Mouse (Mus musculus): ENCODE data around the gene Alk. TPM values are rescaled to one million over a fixed set of nuclear protein-coding genes. Genes with fewer than 3 reads are reported as not detected.

Gene Alk
- polyA plus RNA-seq, 1 experiment from 2014 or later = 0.77 TPM

DNA sequence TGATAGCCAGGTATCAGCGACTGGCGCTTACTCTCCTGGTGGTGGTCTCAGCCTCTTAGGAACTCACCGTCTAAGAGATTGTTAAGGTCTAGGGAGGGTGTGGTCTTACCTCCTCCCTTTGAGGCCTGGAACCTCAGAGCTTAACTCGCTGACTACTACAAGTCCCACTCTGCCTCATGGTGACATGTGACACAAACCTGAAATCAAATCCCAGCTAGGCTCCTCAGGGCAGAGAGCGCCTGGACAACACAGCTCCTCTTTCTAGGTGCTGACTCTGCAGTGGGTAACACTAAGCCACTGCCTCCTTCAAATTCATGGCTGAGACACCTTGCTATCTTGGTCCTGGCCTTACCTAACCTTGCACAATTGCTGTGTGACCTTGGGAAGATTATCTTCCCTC lies 689.5 kb downstream of the Alk start:
- Histone ChIP-seq H3K4me3 (replicated peaks) (no peak overlapping the region), H3K36me3 (replicated peaks) (no peaks in the 10 kb centered on the region), H3K27ac (no peak overlapping the region), H3K27me3 (no peaks in the 10 kb centered on the region), H3K9ac (no peak overlapping the region), H3K9me3 (no peaks in the 10 kb centered on the region), H3K4me2 (no peak overlapping the region), H3K4me1 (peaks cover 7% of the 10 kb centered on the region)
- 84% methylated on average over 5 of the region's 5 CpGs for WGBS
- ATAC-seq (ENCODE audit: low FRiP score) = no peak

DNA sequence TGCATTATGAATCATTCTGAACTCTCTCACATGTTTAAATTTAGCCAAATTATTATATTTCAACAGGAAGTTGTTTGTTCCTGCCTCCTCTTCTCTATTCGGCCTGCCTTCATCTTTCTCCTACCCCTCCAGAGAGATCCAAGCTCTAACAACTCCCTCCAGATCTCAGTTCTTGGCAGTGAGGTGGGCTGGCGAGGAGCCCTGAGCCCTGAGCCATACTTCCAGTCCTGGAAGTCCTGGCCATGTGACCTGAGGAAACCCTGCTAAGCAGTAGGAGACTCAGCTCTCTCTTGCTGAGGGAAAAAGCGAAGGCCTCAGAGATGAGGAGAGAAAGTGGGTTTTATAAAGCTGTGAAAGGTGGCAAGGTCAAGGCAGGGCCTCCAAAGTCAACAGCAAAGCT lies 689.9 kb downstream of the Alk start:
- Histone ChIP-seq H3K9ac (no peak overlapping the region), H3K27ac (no peak overlapping the region), H3K9me3 (no peaks in the 10 kb centered on the region), H3K4me2 (no peak overlapping the region), H3K27me3 (no peaks in the 10 kb centered on the region), H3K4me1 (peaks cover 7% of the 10 kb centered on the region), H3K4me3 (replicated peaks) (no peak overlapping the region), H3K36me3 (replicated peaks) (no peaks in the 10 kb centered on the region)
- no peak for ATAC-seq (ENCODE audit: low FRiP score)
- 87% methylated on average over 3 of the region's 3 CpGs for WGBS

DNA sequence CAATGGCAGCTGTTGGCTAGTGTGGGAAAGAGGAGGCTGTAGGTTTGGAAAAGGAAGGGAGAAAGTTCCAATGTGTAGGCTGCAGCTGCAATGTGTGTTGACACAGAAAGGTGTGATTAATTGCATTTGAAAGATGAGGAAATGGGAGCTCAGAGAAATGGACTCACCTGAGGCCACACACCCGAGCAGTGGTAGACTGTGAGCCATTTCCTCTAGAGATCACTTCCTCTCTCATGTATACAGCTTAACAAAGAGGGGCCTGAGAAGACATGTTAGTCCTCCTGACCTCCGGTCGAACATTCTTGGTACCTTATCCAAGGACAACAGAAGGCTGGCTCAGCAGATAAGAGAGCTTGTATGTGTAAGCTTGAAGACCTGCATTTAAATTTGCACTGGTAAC lies 691.2 kb downstream of the Alk start:
- WGBS = 90% methylated on average over 3 of the region's 3 CpGs
- Histone ChIP-seq H3K36me3 (replicated peaks) (no peaks in the 10 kb centered on the region), H3K4me3 (replicated peaks) (no peak overlapping the region), H3K27ac (no peak overlapping the region), H3K4me1 (peaks cover 7% of the 10 kb centered on the region), H3K9ac (no peak overlapping the region), H3K4me2 (no peak overlapping the region), H3K9me3 (no peaks in the 10 kb centered on the region), H3K27me3 (no peaks in the 10 kb centered on the region)
- ATAC-seq (ENCODE audit: low FRiP score) = no peak

DNA sequence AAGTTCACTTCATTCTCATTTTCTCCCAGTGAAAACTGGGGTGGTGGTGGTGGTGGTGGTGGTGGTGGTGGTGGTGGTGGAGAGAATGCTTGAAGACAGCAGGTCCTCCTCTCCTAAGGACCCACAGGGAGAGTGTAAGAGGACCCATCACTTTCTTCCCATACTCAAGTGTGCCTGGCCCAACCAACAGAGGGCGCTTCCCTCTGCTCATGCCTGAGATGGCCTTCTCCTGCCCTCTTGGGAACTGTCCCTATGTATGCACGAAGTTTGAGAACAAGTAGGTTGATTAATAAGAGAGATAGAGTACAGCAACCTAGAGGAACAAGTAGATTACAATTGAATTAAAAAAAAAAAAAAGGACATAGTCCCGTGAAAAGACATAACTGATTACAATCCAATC lies 695.3 kb downstream of the Alk start:
- ATAC-seq (ENCODE audit: low FRiP score) = no peak
- no peak overlapping the region for H3K9ac ChIP-seq
- 51% methylated on average over 3 of the region's 3 CpGs for WGBS
- no peak overlapping the region for H3K4me3 ChIP-seq (replicated peaks)
- H3K27ac ChIP-seq = no peak overlapping the region
- no peaks in the 10 kb centered on the region for H3K4me1 ChIP-seq
- H3K36me3 ChIP-seq (replicated peaks) = no peaks in the 10 kb centered on the region
- no peaks in the 10 kb centered on the region for H3K9me3 ChIP-seq
- no peaks in the 10 kb centered on the region for H3K27me3 ChIP-seq
- H3K4me2 ChIP-seq = no peak overlapping the region

DNA sequence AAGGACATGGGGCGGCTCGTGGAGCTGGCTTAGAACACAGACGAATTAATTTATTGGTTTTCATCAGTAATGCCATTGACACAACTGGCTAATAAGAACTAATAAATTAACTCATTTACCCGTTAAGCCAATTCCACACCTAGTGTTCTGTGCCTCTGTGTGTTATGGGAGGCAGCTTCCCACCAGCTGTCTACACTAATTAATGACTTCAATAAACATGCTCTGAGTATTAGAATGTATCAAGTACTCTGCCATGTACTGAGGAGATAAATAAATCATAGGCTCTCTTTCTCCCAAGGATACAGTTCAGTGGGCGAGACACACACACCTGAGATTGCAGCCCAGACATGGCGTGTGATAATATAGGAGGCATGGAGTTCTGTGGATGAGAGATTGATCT lies 723.1 kb downstream of the Alk start:
- Histone ChIP-seq H3K4me1 (no peaks in the 10 kb centered on the region), H3K9ac (no peak overlapping the region), H3K36me3 (replicated peaks) (no peaks in the 10 kb centered on the region), H3K4me2 (no peak overlapping the region), H3K27ac (no peak overlapping the region), H3K9me3 (no peaks in the 10 kb centered on the region), H3K4me3 (replicated peaks) (no peak overlapping the region), H3K27me3 (no peaks in the 10 kb centered on the region)
- ATAC-seq (ENCODE audit: low FRiP score) = no peak
- 89% methylated on average over 6 of the region's 6 CpGs for WGBS

DNA sequence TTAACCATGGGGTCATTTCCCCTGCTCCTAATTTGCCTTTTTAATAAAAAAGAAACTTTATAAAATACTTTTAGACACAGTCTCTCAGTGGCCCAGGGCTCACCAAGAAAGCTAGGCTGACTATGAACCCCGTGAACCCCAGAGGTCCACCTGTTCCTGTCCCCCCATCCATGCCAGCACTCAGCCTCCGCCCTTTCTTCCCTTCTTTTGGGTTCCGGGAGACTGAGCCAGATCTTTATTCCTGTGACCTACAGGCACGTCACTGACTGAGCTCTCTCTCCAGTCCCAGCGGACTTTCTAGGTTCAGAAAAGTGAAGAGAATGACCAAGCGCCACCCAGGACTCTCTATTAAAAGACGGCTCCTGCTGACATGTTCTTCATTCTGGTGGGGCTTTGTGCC lies 728.9 kb downstream of the Alk start:
- Histone ChIP-seq H3K4me3 (replicated peaks) (no peak overlapping the region), H3K27me3 (no peaks in the 10 kb centered on the region), H3K9ac (no peak overlapping the region), H3K4me2 (no peak overlapping the region), H3K27ac (no peak overlapping the region), H3K4me1 (no peaks in the 10 kb centered on the region), H3K36me3 (replicated peaks) (no peaks in the 10 kb centered on the region), H3K9me3 (no peaks in the 10 kb centered on the region)
- WGBS = 76% methylated on average over 7 of the region's 7 CpGs
- ATAC-seq (ENCODE audit: low FRiP score) = no peak

DNA sequence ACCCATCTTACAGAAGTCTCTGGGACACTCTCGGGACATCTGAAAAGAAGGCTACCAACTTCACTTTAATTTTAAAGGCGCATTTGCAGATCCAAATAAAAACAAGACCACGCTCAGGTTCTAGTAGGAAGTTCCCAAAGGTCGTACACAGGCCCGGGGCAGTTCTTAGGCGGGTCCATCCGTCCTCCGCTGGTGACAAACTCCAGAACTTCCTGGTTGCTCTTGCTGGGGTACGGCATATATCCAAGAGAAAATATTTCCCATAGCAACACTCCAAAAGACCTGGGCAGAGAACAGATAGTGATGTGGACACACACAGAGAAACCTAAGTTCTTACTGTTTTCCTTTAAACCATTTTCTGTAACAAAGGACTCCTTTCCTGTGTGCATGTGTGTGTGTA lies 729.6 kb downstream of the Alk start:
- Histone ChIP-seq H3K36me3 (replicated peaks) (no peaks in the 10 kb centered on the region), H3K9me3 (no peaks in the 10 kb centered on the region), H3K4me1 (0 out of 2 replicates have a peak, but pooled peaks cover under 1% of the 10 kb centered on the region), H3K9ac (no peak overlapping the region), H3K27ac (no peak overlapping the region), H3K4me3 (replicated peaks) (no peak overlapping the region), H3K4me2 (no peak overlapping the region), H3K27me3 (no peaks in the 10 kb centered on the region)
- 90% methylated on average over 9 of the region's 9 CpGs for whole genome bisulfite sequencing
- no peak for ATAC-seq (ENCODE audit: low FRiP score)

DNA sequence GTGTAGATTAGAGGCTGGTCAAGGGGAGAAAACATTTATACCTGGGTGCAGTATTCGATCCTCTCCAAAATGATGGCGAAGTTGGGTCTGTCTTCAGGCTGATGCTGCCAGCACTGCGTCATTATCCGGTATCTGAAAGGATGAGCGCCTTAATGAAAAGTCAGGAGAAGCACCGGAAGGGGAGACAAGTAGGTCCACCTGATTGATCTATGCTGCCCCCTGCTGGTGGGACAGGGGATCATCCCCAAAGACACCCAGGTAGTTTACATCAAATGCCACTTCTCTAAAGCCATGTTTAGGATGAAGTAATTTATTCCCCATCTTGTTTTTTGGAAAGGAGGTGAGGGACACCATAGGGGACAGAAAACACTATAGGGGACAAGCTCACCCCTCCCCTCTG lies 730.4 kb downstream of the Alk start:
- H3K4me3 ChIP-seq (replicated peaks) = no peak overlapping the region
- H3K27me3 ChIP-seq = no peaks in the 10 kb centered on the region
- no peak overlapping the region for H3K4me2 ChIP-seq
- no peak for ATAC-seq (ENCODE audit: low FRiP score)
- H3K9me3 ChIP-seq = no peaks in the 10 kb centered on the region
- H3K27ac ChIP-seq = no peak overlapping the region
- 48% methylated on average over 6 of the region's 6 CpGs for WGBS
- H3K36me3 ChIP-seq (replicated peaks) = no peaks in the 10 kb centered on the region
- 0 out of 2 replicates have a peak, but pooled peaks cover 5% of the 10 kb centered on the region for H3K4me1 ChIP-seq
- H3K9ac ChIP-seq = no peak overlapping the region

DNA sequence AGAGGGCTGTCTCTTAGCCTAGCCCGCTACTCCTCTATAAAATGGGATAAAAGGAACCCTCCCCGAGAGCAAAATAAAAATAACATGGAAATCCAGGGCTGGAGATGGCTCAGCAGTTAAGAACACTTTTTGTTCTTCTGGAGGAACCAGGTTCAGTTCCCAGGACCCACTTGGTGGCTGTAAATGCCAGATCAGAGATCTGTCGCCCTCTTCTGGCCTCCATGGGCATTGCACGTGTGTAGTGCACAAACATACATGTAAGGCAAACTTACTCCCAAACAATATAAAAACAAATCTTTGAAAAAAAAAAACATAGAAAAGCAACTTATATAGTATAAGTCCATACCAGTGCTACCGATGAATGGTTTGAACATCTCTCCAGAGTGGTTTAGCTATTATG lies 731.5 kb downstream of the Alk start:
- Histone ChIP-seq H3K4me3 (replicated peaks) (no peak overlapping the region), H3K4me2 (no peak overlapping the region), H3K4me1 (0 out of 2 replicates have a peak, but pooled peaks cover 5% of the 10 kb centered on the region), H3K9ac (no peak overlapping the region), H3K9me3 (no peaks in the 10 kb centered on the region), H3K27ac (no peak overlapping the region), H3K36me3 (replicated peaks) (no peaks in the 10 kb centered on the region), H3K27me3 (no peaks in the 10 kb centered on the region)
- ATAC-seq (ENCODE audit: low FRiP score) = no peak
- WGBS = 64% methylated on average over 5 of the region's 5 CpGs

DNA sequence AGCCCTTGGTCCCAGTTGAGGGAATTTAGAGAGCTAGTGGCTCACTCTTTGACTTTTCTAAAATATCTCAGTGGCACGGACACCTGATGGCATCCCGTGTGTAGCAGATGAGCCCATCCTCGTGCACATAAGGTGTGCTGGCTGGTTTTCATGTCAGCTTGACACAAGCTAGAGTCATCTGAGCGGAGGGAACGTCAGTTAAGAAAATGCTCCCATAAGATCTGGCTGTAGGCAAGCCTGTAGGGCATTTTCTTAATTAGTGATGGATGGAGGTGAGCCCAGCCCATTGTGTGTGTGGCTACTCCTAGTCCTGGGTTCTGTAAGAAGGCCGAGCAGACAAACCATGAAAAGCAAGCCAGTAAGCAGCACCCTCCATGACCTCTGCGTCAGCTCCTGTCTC lies 732.4 kb downstream of the Alk start:
- no peak for ATAC-seq (ENCODE audit: low FRiP score)
- no peaks in the 10 kb centered on the region for H3K9me3 ChIP-seq
- no peaks in the 10 kb centered on the region for H3K27me3 ChIP-seq
- H3K4me3 ChIP-seq (replicated peaks) = no peak overlapping the region
- 89% methylated on average over 7 of the region's 7 CpGs for WGBS
- no peak overlapping the region for H3K9ac ChIP-seq
- H3K4me1 ChIP-seq = 0 out of 2 replicates have a peak, but pooled peaks cover 5% of the 10 kb centered on the region
- no peaks in the 10 kb centered on the region for H3K36me3 ChIP-seq (replicated peaks)
- no peak overlapping the region for H3K27ac ChIP-seq
- no peak overlapping the region for H3K4me2 ChIP-seq

DNA sequence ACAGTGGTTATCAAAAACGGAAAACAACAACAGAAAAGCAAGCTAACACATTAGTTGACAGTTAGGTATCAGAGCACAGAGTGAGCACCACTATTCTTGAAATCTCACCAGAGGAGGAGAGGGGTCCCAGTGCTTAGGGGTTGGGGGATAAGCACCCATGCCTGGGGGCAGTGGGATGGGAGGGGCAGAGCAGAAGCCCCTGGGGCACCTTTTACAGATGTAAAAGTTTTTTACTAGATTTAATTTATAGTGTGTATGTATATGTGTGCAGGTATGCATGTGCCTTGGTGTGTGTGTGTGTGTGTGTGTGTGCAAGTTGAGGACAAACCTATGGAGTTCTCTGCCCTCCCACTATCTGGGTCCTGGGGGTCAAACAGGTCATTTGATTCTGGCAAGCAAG lies 733.8 kb downstream of the Alk start:
- ATAC-seq (ENCODE audit: low FRiP score) = no peak
- H3K4me2 ChIP-seq = no peak overlapping the region
- no peaks in the 10 kb centered on the region for H3K27me3 ChIP-seq
- H3K9me3 ChIP-seq = no peaks in the 10 kb centered on the region
- no peak overlapping the region for H3K9ac ChIP-seq
- no peaks in the 10 kb centered on the region for H3K36me3 ChIP-seq (replicated peaks)
- no peak overlapping the region for H3K27ac ChIP-seq
- H3K4me3 ChIP-seq (replicated peaks) = no peak overlapping the region
- 83% methylated on average over 1 of the region's 1 CpGs for WGBS
- 0 out of 2 replicates have a peak, but pooled peaks cover 5% of the 10 kb centered on the region for H3K4me1 ChIP-seq

DNA sequence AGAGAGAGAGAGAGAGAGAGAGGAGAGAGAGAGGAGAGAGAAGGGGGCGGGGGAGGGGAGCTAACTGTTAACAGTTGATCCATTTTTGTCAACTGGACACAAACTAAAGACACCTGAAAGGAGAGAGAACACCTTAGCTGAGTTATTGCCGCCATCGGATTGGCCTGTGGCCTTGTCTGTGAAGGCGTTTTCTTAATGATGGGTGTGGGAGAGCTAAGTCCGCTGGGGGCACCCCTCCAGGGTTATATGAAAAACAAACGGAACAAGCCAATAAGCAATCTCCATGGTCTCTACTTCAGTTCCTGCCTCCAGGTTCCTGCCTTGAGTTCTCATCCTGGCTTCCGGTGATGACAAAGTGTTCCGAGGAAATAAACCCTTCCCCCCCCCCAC lies 734.2 kb downstream of the Alk start:
- Histone ChIP-seq H3K9ac (no peak overlapping the region), H3K9me3 (no peaks in the 10 kb centered on the region), H3K4me1 (0 out of 2 replicates have a peak, but pooled peaks cover 5% of the 10 kb centered on the region), H3K27me3 (no peaks in the 10 kb centered on the region), H3K4me2 (no peak overlapping the region), H3K36me3 (replicated peaks) (no peaks in the 10 kb centered on the region), H3K27ac (no peak overlapping the region), H3K4me3 (replicated peaks) (no peak overlapping the region)
- ATAC-seq (ENCODE audit: low FRiP score) = no peak
- WGBS = 91% methylated on average over 8 of the region's 8 CpGs

DNA sequence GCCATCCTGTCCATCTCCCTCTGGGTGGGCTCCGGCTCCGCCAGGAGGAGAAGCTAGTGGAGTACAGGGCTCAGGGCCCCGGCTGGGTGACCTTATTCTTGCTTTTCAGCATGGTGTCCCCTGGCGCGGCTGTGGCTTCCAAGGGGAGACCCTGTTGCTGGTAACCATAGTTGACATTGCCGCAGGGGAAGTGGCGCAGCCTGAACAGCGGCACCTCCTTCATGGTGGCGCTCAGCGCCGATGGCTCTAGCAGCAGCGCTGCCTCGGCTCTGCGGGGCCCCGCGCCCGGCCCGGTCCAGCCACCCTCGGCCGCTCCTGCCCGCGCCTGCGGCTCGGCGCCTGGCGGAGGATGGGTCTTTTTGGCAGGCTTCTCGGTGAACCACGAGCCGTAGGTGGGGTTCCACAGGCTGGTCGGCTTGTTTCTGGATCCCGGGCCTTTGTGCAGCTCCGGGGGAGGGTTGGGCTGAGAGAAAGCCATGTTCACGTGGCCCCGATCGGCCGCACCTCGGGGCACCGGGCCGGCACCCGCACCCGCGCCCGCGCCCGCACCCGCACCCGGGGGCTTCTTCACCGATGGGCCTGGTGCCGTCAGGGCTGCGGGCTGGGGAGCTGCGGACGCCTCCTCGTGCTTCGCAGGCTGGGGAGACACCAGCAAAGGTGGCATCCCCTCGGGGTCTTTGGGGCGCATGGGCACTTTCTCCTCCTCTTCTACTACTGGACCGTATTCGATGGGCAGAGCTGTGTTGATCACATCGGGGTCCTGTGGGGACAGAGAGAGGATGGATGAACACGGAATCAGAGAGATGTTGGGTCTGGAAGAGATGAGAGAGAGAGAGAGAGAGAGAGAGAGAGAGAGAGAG lies 734.8 kb downstream of the Alk start:
- Histone ChIP-seq H3K9ac (peak overlapping the region; percentile 71), H3K27me3 (no peaks in the 10 kb centered on the region), H3K4me1 (0 out of 2 replicates have a peak, but pooled peaks cover 5% of the 10 kb centered on the region), H3K36me3 (replicated peaks) (no peaks in the 10 kb centered on the region), H3K4me2 (peak overlapping the region; percentile 83), H3K9me3 (no peaks in the 10 kb centered on the region), H3K27ac (no peak overlapping the region), H3K4me3 (replicated peaks) (peak overlapping the region; percentile 53)
- 6% methylated on average over 57 of the region's 60 CpGs for WGBS
- ATAC-seq (ENCODE audit: low FRiP score) = peak; percentile 84
